Mouse (Mus musculus): ENCODE measurements at regions not wholly inside any gene's neighbourhood (a gene's known extent, or its start where the extent isn't known, plus 50 kb on each side); places are given as distances from the start of the nearest gene placed in this dataset.

GRCm38 (mm10) chr5:106789136-106789535 lies 92.0 kb upstream of the Zfp644 start:
- no peak for DNase-seq (ENCODE audit: low spot score)

DNA sequence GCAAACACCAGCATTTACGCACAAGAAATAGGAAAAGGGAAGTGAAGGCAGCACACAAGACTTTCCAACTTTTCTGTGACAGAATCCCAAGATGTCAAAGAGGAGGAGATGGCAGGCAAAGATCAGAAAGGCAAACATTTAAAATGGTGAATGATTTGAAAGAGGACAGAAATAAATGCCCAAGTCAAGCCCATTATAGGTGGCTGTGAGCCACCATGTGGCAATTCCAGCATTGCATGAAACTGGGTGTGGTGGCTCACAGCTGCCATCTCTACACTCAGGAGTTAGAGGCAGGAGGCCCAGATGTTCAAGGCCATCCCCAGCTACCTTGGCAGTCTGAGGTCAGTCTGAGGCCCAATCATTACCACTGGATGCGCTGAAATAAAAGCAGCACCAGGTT lies 88.0 kb upstream of the Zfp644 start:
- DNase-seq (ENCODE audit: low spot score) = peak; percentile 38

GRCm38 (mm10) chr5:106783864-106784609 lies 87.0 kb upstream of the Zfp644 start:
- no peak for DNase-seq (ENCODE audit: low spot score)

DNA sequence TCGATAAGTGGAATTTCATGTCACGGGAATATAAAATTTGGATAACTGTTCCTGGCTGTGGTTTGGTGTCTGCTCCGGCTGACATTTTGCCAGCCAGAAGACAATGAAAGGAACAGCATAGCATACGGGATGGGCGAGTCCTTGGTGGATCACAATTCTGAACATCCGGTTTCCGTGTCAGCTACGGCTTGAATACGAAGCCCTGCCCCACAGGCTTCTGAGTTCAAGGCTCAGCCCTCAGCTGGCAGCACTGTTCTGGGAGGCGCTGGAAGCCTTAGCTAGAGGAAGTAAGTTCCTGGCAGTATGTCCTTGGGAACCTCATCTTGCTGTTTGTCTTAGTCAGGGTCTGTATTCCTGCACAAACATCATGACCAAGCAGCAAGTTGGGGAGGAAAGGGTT lies 83.7 kb upstream of the Zfp644 start:
- no peak for DNase-seq (ENCODE audit: low spot score)

DNA sequence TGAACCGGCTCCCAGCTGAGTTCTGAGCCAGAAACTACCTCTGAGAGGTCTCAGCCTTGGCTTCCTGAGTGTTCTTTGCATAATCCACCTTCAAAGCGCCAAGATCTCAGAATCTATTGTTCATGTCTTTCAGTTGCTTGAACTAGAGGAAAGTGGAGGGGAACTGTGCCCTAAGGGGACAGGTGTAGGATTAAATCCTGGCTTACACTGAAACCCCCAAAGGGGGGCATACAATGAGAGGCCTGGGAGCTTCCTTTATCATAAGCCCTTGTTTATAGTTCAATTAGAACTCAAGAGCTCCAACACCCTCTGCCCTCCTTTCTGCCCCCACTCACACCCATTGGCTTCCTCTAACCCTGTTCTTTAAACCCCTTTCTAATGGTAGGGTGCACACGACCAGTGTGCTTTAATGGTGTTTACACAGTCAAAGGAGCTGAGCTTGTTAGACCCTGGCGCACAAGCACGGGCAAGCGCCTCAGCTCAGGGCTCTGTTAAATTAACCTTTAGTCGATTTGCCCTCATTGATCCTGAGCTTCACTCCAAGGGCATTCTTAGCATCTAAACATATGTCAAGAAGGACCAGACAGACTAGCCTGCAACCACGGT lies 81.2 kb upstream of the Zfp644 start:
- no peak for DNase-seq (ENCODE audit: low spot score)

DNA sequence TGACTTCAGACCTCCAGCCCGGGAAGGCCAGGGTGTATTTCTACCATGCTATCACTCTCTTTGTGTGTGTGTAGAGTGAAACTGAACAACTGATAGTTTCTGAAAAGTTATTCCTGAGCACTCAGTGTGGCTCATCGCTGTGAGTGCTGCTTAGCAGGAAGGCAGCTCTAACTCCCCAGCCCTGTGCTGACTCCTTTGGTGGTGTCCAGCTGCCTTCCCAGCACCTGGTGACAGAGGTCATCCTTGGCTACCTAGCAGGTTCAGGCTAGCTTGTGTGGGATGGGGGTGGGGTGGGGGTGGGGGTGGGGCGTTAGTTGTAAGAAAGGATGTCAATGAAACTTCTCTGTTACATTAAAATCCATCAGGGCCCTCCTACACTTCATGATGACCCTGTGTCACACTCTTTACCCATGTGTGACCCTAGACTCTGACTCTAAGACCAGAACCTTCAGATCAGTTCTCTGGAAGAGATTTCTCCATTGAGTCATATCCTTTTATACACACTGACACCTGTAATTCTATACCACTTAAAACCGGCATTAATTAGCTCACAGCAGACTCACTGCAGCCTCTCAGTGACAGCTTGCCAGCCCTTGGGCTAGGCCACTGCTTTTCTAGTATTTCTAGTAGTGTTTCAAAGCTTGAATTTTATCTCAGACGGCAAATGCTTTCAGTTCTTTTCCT lies 78.1 kb upstream of the Zfp644 start:
- DNase-seq (ENCODE audit: low spot score) = no peak

DNA sequence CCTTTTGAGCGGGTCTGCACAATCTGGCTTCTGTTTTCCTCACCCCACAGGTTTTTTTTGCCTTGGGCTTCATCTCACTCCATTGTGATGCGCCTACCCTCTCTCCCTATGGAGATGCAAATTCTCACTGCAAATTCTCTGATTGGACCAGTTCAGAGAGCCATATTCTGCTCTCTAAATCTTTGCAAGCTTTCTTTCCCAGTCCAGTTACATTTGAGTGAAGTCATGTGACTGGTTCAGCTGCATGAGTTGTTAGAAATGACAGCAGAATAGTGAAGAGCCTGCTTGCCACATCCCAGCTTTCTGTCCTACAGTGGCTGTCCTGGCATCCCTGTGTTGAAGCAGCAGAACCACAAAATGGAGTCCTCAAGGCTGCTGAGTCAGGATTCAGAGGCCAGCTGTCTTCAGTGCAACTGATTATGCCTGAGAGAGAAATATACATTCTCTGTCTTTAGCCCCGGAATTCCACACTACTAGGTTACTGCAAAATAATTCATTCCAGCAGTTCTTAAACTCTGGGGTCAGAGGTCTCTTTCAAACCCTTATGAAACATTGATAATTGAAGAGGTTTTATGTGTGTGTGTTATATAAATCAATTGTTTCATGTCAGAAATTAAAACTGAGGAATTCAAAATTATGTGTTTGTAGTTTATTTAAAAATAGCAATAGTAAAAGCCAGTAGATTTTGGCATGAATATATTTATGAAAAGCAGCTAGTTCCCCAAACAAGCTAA lies 76.3 kb upstream of the Zfp644 start:
- no peak for DNase-seq (ENCODE audit: low spot score)

- no peak for DNase-seq (ENCODE audit: low spot score)
These were observed 73.9 kb upstream of the Zfp644 start for GRCm38 (mm10) chr5:106771029-106771428.

GRCm38 (mm10) chr5:106765335-106765734 lies 68.2 kb upstream of the Zfp644 start:
- DNase-seq (ENCODE audit: low spot score) = no peak

DNA sequence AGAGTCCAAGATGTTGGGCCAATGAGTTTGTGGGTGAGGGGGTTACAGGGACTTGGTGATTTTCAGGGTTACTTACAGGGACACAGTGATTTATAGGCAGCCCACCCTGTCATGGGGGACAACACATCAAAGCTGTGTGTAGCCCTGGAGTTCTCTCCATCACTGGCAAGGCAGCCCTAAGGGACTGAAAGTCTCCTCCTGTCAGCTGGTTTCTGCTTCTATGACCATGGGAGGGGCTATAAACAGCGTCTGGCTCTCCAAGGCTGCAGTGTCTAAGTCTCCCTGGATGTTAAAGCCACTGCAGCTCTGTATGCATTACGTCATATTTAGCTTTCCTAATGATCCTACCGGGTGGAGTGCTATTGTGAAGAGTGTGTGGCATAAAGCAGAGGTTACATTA lies 66.2 kb upstream of the Zfp644 start:
- DNase-seq (ENCODE audit: low spot score) = no peak

DNA sequence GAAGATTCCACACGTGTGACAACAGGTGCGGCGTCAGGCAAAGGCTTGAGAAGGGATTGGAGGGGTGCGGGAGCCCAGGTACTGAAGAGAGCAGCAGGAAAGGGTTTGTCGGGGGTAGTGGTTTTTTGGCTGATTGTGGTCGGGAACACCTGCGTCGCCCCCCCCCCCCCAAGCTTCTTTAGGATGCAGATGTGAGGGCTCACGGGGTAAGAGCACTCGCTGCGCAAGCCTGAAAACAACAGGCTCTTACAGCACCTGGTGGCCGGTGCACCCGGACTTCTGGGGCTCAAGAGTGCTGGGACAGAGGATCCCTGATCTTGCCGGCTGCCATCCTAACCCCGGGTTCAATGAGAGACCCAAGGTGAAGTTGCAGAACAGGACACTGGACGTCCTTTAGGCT lies 60.9 kb upstream of the Zfp644 start:
- DNase-seq (ENCODE audit: low spot score) = peak; percentile 82

- DNase-seq (ENCODE audit: low spot score) = peak; percentile 13
These were observed 60.3 kb upstream of the Zfp644 start for GRCm38 (mm10) chr5:106757436-106757835.

- DNase-seq (ENCODE audit: low spot score) = peak; percentile 50
These were observed 59.9 kb upstream of the Zfp644 start for GRCm38 (mm10) chr5:106756937-106757371.

DNA sequence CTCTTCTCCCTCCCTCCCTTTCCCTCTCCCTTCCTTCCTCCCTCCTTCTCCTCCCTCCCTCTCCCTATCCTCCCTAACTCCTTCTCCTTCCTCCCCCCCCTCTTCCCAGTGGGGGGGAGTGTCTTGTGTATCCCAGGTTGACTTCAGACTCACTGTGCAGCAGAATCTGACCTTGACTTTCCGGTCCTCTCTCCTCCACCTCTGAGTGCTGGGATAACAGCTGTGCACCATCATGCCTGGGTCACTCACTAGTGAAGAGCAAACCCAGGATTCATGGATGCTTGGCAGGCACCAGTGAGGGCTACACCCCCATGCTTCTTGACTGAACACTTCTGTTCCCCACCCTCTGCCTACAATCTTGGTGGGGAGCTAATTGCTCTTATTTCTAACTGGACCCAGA lies 56.2 kb upstream of the Zfp644 start:
- no peak for DNase-seq (ENCODE audit: low spot score)

DNA sequence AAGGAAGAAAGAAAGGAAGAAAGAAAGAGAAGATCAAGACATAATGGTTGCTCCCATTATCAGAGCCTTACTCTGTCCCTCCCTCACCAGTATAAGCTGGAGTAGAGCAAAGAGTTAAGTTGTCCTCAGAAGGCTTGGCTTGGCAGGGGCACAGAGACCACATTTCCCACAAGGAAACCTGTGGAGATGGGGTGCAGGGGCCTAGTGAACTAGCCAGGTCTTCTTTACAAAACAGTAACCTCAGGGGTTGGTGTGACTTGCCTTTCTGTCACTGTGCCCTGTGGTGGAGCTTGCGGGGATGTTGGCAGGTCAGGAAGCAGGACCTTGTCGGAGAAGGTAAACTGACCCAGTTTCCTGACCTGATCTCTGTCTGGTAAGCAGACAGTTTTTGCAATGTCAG lies 53.1 kb upstream of the Zfp644 start:
- DNase-seq (ENCODE audit: low spot score) = no peak

- DNase-seq (ENCODE audit: low spot score) = no peak
These were observed 51.5 kb upstream of the Zfp644 start for GRCm38 (mm10) chr5:106748527-106749138.
